Mouse (Mus musculus): ENCODE measurements at regions not wholly inside any gene's neighbourhood (a gene's known extent, or its start where the extent isn't known, plus 50 kb on each side); places are given as distances from the start of the nearest gene placed in this dataset.

DNA sequence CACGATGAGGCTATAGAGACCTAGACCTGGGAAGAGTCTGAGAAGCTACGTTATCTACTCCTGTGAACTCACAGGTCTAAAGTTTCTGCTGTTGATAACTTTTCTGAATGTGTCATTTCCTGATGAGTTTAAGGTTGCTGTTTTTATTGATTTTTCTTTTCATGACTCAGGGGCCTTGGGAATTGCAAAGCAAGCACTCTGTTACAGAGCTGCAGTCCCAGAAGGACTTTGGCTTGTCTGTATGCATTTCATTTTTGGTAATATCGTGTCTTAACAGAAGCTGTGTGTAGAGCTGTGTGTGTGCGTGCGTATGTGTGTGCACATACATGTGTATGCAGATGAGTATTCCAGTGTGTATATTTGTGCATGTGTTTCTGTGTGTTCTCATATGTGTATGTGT is 201.2 kb downstream of the Irs2 start:
- no peak for DNase-seq (ENCODE audit: low read depth in 3 of 3, low spot score in 3 of 3)
- Histone ChIP-seq H3K4me3 (ENCODE audit: insufficient read depth in 1 of 2, low read depth in 2 of 2, low read length in 2 of 2) (no peak overlapping the region), H3K9ac (replicated peaks) (no peak overlapping the region), H3K36me3 (replicated peaks; ENCODE audit: control insufficient read depth, insufficient read depth, low read depth) (no peaks in the 10 kb centered on the region), H3K4me2 (ENCODE audit: low read depth) (no peak overlapping the region), H3K9me3 (ENCODE audit: control insufficient read depth, low read length) (no peaks in the 10 kb centered on the region), H3K27ac (no peak overlapping the region), H3K27me3 (ENCODE audit: control insufficient read depth, insufficient read depth, low read length) (no peaks in the 10 kb centered on the region), H3K4me1 (replicated peaks; ENCODE audit: control insufficient read depth in 2 of 2, insufficient read depth in 2 of 2, low read length in 1 of 2) (no peaks in the 10 kb centered on the region)
- ATAC-seq (ENCODE audit: insufficient read depth): no peak
- TF ChIP-seq EP300 (IDR thresholded peaks at IDR 0.05; ENCODE audit: low read depth): no peak
- no peak for TF ChIP-seq CTCF (IDR thresholded peaks at IDR 0.05; ENCODE audit: low read depth)
- 70% methylated on average over 5 of the region's 5 CpGs for WGBS (ENCODE audit: insufficient replicate concordance)

DNA sequence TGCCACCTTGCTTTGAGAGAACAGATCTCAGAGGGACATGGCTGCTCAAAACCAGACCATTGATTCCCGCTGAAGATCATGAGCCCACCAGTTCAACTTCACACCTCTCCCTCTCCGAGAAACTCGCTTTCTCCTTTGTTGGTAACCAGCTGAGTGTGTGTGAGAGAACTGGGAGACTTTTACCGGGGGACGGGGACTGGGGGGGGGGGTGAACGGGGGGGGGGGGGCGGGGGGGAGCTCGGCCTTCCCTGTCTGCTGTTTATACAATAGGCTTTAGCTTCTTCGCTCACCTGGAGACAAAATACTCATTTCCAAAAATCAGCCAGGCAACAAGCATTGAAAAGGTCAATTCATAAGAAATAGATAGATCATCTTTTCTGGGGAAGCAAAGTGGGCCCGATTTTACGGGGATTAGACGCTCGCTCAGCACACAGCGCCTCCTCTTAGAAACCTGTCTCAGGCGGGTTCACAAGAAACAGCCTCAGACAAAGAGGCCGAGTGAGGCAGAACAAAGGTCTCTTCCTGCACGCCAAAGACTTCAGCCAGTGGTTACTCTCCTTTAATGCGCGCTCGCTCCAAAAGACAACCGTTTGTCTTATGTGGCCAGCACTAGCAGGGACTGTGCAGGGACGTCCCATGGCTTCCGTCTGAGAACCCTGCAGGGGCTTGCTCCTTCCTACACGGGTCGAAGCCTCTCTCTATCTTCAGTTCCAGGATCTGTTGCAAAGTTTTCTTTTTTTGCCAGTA is 202.7 kb downstream of the Irs2 start:
- Histone ChIP-seq H3K9me3 (ENCODE audit: control insufficient read depth, low read length) (no peaks in the 10 kb centered on the region), H3K27ac (no peak overlapping the region), H3K27me3 (ENCODE audit: control insufficient read depth, insufficient read depth, low read length) (no peaks in the 10 kb centered on the region), H3K9ac (replicated peaks) (no peak overlapping the region), H3K4me1 (replicated peaks; ENCODE audit: control insufficient read depth in 2 of 2, insufficient read depth in 2 of 2, low read length in 1 of 2) (no peaks in the 10 kb centered on the region), H3K4me2 (ENCODE audit: low read depth) (no peak overlapping the region), H3K4me3 (ENCODE audit: insufficient read depth in 1 of 2, low read depth in 2 of 2, low read length in 2 of 2) (no peak overlapping the region), H3K36me3 (replicated peaks; ENCODE audit: control insufficient read depth, insufficient read depth, low read depth) (no peaks in the 10 kb centered on the region)
- DNase-seq (ENCODE audit: low read depth in 3 of 3, low spot score in 3 of 3) (no peak), ATAC-seq (ENCODE audit: insufficient read depth) (no peak)
- no peak for TF ChIP-seq EP300 (IDR thresholded peaks at IDR 0.05; ENCODE audit: low read depth)
- TF ChIP-seq CTCF (IDR thresholded peaks at IDR 0.05; ENCODE audit: low read depth): no peak
- WGBS (ENCODE audit: insufficient replicate concordance): 14% methylated on average over 24 of the region's 25 CpGs

GRCm38 (mm10) chr8:10804974-10805373 is 203.3 kb downstream of the Irs2 start:
- H3K36me3 ChIP-seq (replicated peaks; ENCODE audit: control insufficient read depth, insufficient read depth, low read depth): no peaks in the 10 kb centered on the region
- WGBS (ENCODE audit: insufficient replicate concordance): 23% methylated on average over 3 of the region's 3 CpGs
- no peak overlapping the region for H3K4me3 ChIP-seq (ENCODE audit: insufficient read depth in 1 of 2, low read depth in 2 of 2, low read length in 2 of 2)
- H3K9ac ChIP-seq (replicated peaks): no peak overlapping the region
- no peaks in the 10 kb centered on the region for H3K4me1 ChIP-seq (replicated peaks; ENCODE audit: control insufficient read depth in 2 of 2, insufficient read depth in 2 of 2, low read length in 1 of 2)
- ATAC-seq (ENCODE audit: insufficient read depth) (no peak), DNase-seq (ENCODE audit: low read depth in 3 of 3, low spot score in 3 of 3) (no peak)
- no peaks in the 10 kb centered on the region for H3K27me3 ChIP-seq (ENCODE audit: control insufficient read depth, insufficient read depth, low read length)
- TF ChIP-seq CTCF (IDR thresholded peaks at IDR 0.05; ENCODE audit: low read depth) (no peak), EP300 (IDR thresholded peaks at IDR 0.05; ENCODE audit: low read depth) (no peak)
- no peak overlapping the region for H3K27ac ChIP-seq
- H3K4me2 ChIP-seq (ENCODE audit: low read depth): no peak overlapping the region
- H3K9me3 ChIP-seq (ENCODE audit: control insufficient read depth, low read length): no peaks in the 10 kb centered on the region

DNA sequence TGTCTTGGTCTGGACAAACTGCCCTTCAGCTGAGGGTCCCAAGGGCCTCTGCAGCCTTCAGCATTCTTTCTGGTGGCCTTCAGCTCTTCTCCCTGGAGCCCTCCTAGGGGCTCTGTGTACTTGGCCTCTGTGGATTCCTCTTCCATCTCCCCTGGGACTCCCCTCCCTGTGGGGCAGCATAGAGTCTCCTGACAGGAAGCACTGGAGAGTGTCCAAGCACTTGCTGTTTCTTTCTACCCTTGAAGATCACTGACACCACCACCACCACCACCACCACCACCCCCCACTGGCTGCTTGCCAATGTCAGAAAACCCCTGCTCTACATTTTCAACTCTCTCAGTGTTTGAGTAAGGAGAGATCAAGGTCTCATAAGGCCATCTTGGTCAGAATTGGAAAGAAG is 206.3 kb downstream of the Irs2 start:
- TF ChIP-seq EP300 (IDR thresholded peaks at IDR 0.05; ENCODE audit: low read depth) (no peak), CTCF (IDR thresholded peaks at IDR 0.05; ENCODE audit: low read depth) (no peak)
- H3K36me3 ChIP-seq (replicated peaks; ENCODE audit: control insufficient read depth, insufficient read depth, low read depth): no peaks in the 10 kb centered on the region
- H3K27me3 ChIP-seq (ENCODE audit: control insufficient read depth, insufficient read depth, low read length): no peaks in the 10 kb centered on the region
- no peaks in the 10 kb centered on the region for H3K4me1 ChIP-seq (replicated peaks; ENCODE audit: control insufficient read depth in 2 of 2, insufficient read depth in 2 of 2, low read length in 1 of 2)
- H3K9me3 ChIP-seq (ENCODE audit: control insufficient read depth, low read length): no peaks in the 10 kb centered on the region
- no peak overlapping the region for H3K9ac ChIP-seq (replicated peaks)
- H3K27ac ChIP-seq: no peak overlapping the region
- DNase-seq (ENCODE audit: low read depth in 3 of 3, low spot score in 3 of 3) (no peak), ATAC-seq (ENCODE audit: insufficient read depth) (no peak)
- H3K4me2 ChIP-seq (ENCODE audit: low read depth): no peak overlapping the region
- no peak overlapping the region for H3K4me3 ChIP-seq (ENCODE audit: insufficient read depth in 1 of 2, low read depth in 2 of 2, low read length in 2 of 2)

GRCm38 (mm10) chr8:10801580-10801979 is 206.7 kb downstream of the Irs2 start:
- WGBS (ENCODE audit: insufficient replicate concordance): 48% methylated on average over 5 of the region's 5 CpGs
- H3K4me3 ChIP-seq (ENCODE audit: insufficient read depth in 1 of 2, low read depth in 2 of 2, low read length in 2 of 2): no peak overlapping the region
- ATAC-seq (ENCODE audit: insufficient read depth) (no peak), DNase-seq (ENCODE audit: low read depth in 3 of 3, low spot score in 3 of 3) (no peak)
- H3K36me3 ChIP-seq (replicated peaks; ENCODE audit: control insufficient read depth, insufficient read depth, low read depth): no peaks in the 10 kb centered on the region
- H3K4me1 ChIP-seq (replicated peaks; ENCODE audit: control insufficient read depth in 2 of 2, insufficient read depth in 2 of 2, low read length in 1 of 2): no peaks in the 10 kb centered on the region
- H3K4me2 ChIP-seq (ENCODE audit: low read depth): no peak overlapping the region
- TF ChIP-seq EP300 (IDR thresholded peaks at IDR 0.05; ENCODE audit: low read depth) (no peak), CTCF (IDR thresholded peaks at IDR 0.05; ENCODE audit: low read depth) (no peak)
- no peaks in the 10 kb centered on the region for H3K27me3 ChIP-seq (ENCODE audit: control insufficient read depth, insufficient read depth, low read length)
- no peak overlapping the region for H3K9ac ChIP-seq (replicated peaks)
- H3K27ac ChIP-seq: no peak overlapping the region
- no peaks in the 10 kb centered on the region for H3K9me3 ChIP-seq (ENCODE audit: control insufficient read depth, low read length)
